Mouse (Mus musculus) kidney, adult 2 months (tissue): ENCODE data around the gene Gimap9. TPM values are rescaled to one million over a fixed set of nuclear protein-coding genes. Genes with fewer than 3 reads are reported as not detected.
A peak's percentile ranks its signal among the peaks of the same experiment; 100 is the strongest.

Source experiments
- DNase-seq: peaks from one replicate; pipeline ENCODE4 v3.0.0; 2021
- H3K27ac ChIP-seq: fragments of 200-500 bp; 2 replicates; pipeline ENCODE4 v1.5.1; 2012; ENCODE audit warnings: low read depth, low read length, control low read depth, inconsistent platforms; ENCODE audit not compliant: insufficient read depth
- H3K27me3 ChIP-seq: fragments of 200-500 bp; replicated peaks from 2 replicates; pipeline ENCODE4 v1.6.1; 2012; ENCODE audit warnings: mild to moderate bottlenecking, moderate library complexity, low read length, inconsistent platforms; ENCODE audit not compliant: control insufficient read depth, insufficient read depth
- H3K36me3 ChIP-seq: fragments of 200-500 bp; 2 replicates; pipeline ENCODE4 v1.6.1; 2012; ENCODE audit warnings: mild to moderate bottlenecking, moderate library complexity, low read length, inconsistent platforms; ENCODE audit not compliant: control insufficient read depth, insufficient read depth
- H3K4me1 ChIP-seq: fragments of 200-500 bp; 2 replicates; pipeline ENCODE4 v1.6.1; 2011; ENCODE audit warnings: low read length; ENCODE audit not compliant: control insufficient read depth, insufficient read depth
- H3K4me3 ChIP-seq: fragments of 200-500 bp; 2 replicates; pipeline ENCODE4 v1.5.1; 2011; ENCODE audit warnings: mild to moderate bottlenecking, low read depth, low read length, control low read depth; ENCODE audit not compliant: insufficient read depth
- CTCF ChIP-seq: fragments of 200-500 bp; conservative IDR thresholded peaks from 2 replicates; pipeline ENCODE4 v1.5.1; 2011; ENCODE audit warnings: low read depth, mild to moderate bottlenecking, control low read depth, low read length, moderate library complexity, mixed read lengths; ENCODE audit not compliant: insufficient read depth, insufficient read length
- POLR2A ChIP-seq: fragments of 200-500 bp; IDR thresholded peaks from one replicate; pipeline ENCODE4 v1.6.1; 2011; ENCODE audit warnings: low read depth, low read length, control low read depth
- WGBS: fragments of 180-500 bp; shearing (Covaris S2); methylation state at CpG from one replicate; pipeline ENCODE4 v1.1.7; 2018; 5-methylcytosine and 5-hydroxymethylcytosine counted together
- polyA plus RNA-seq: library from polyadenylated mRNA; depleted of rRNA; stranded (reverse); fragments of >200 nt; gene quantifications from 2 replicates; pipeline ENCODE4 v1.2.3, GENCODE M21; 2012

Gene Gimap9
- polyA plus RNA-seq, 1 experiment = 10.1 TPM

- peak overlapping the region; percentile 55 for H3K27ac ChIP-seq
- 37% methylated on average over 10 of the region's 10 CpGs for WGBS
- no peak for DNase-seq
These were observed 464 bp upstream of the Gimap9 start for GRCm38 (mm10) chr6:48675400-48675930.

GRCm38 (mm10) chr6:48676860-48677415, 1.0 kb downstream of the Gimap9 start:
- 42% methylated on average over 5 of the region's 5 CpGs for WGBS
- H3K27me3 ChIP-seq = no peaks in the 10 kb centered on the region
- TF ChIP-seq POLR2A = no peak
- no peak for TF ChIP-seq CTCF
- H3K36me3 ChIP-seq = no peaks in the 10 kb centered on the region
- peak; percentile 34 for DNase-seq
- H3K4me1 ChIP-seq = peaks cover 9% of the 10 kb centered on the region; the same call in 1 of the 2 replicates
- H3K4me3 ChIP-seq = peak overlapping the region; percentile 35
- peak overlapping the region; percentile 48; the same call in 1 of the 2 replicates for H3K27ac ChIP-seq

More at GRCm38 (mm10) chr6:48675400-48675930, 464 bp upstream of the Gimap9 start:
- Histone ChIP-seq H3K4me3 (peak overlapping the region; percentile 76), H3K4me1 (peaks cover 9% of the 10 kb centered on the region; the same call in 1 of the 2 replicates), H3K36me3 (no peaks in the 10 kb centered on the region), H3K27me3 (no peaks in the 10 kb centered on the region)
- TF ChIP-seq CTCF = no peak
- no peak for TF ChIP-seq POLR2A

- no peaks in the 10 kb centered on the region for H3K36me3 ChIP-seq
- 92% methylated on average over 17 of the region's 17 CpGs for WGBS
- DNase-seq = no peak
- H3K4me3 ChIP-seq = no peak overlapping the region
- H3K27ac ChIP-seq = no peak overlapping the region
- no peaks in the 10 kb centered on the region for H3K27me3 ChIP-seq
- TF ChIP-seq CTCF (no peak), POLR2A (no peak)
- H3K4me1 ChIP-seq = peaks cover 9% of the 10 kb centered on the region; the same call in 1 of the 2 replicates
These were observed 1.8 kb downstream of the Gimap9 start for GRCm38 (mm10) chr6:48677492-48678345.

- no peaks in the 10 kb centered on the region for H3K27me3 ChIP-seq
- 69% methylated on average over 4 of the region's 4 CpGs for WGBS
- peaks cover 9% of the 10 kb centered on the region; the same call in 1 of the 2 replicates for H3K4me1 ChIP-seq
- H3K4me3 ChIP-seq = no peak overlapping the region
- DNase-seq = no peak
- no peaks in the 10 kb centered on the region for H3K36me3 ChIP-seq
- no peak overlapping the region for H3K27ac ChIP-seq
- no peak for TF ChIP-seq POLR2A
- no peak for TF ChIP-seq CTCF
These were observed 2.5 kb downstream of the Gimap9 start for GRCm38 (mm10) chr6:48678391-48678790.

- Histone ChIP-seq H3K36me3 (no peaks in the 10 kb centered on the region), H3K27ac (no peak overlapping the region), H3K4me3 (no peak overlapping the region), H3K4me1 (peaks cover 8% of the 10 kb centered on the region; the same call in 1 of the 2 replicates), H3K27me3 (no peaks in the 10 kb centered on the region)
- 78% methylated on average over 6 of the region's 6 CpGs for WGBS
- no peak for TF ChIP-seq POLR2A
- TF ChIP-seq CTCF = no peak
- no peak for DNase-seq
These were observed 3.8 kb downstream of the Gimap9 start for GRCm38 (mm10) chr6:48679701-48680100.

GRCm38 (mm10) chr6:48680421-48680820, 4.5 kb downstream of the Gimap9 start:
- WGBS = 83% methylated on average over 5 of the region's 5 CpGs
- Histone ChIP-seq H3K4me3 (no peak overlapping the region), H3K27me3 (no peaks in the 10 kb centered on the region), H3K36me3 (no peaks in the 10 kb centered on the region), H3K27ac (no peak overlapping the region), H3K4me1 (peaks cover 2% of the 10 kb centered on the region; the same call in 1 of the 2 replicates)
- TF ChIP-seq CTCF = no peak
- TF ChIP-seq POLR2A = no peak
- DNase-seq = no peak

- Histone ChIP-seq H3K4me1 (peaks cover 2% of the 10 kb centered on the region; the same call in 1 of the 2 replicates), H3K27ac (peak overlapping the region; percentile 86), H3K27me3 (no peaks in the 10 kb centered on the region), H3K4me3 (no peak overlapping the region), H3K36me3 (no peaks in the 10 kb centered on the region)
- 70% methylated on average over 3 of the region's 3 CpGs for WGBS
- DNase-seq = peak; percentile 80
- no peak for TF ChIP-seq POLR2A
- TF ChIP-seq CTCF = no peak
These were observed 5.7 kb downstream of the Gimap9 start for GRCm38 (mm10) chr6:48681472-48682090.
